Mouse (Mus musculus) cerebellum, adult (tissue): ENCODE data around the gene Klk1b3.
"Not testable (repeated sequence)": the region's sequence is repeated elsewhere in the genome, so short reads cannot be mapped to it uniquely, and the experiment has no call there.

Experiments used
- ATAC-seq: cut with Nextera tagmentation; 2 replicates; pipeline ENCODE4 v1.9.2; 2017; ENCODE audit warnings: mild to moderate bottlenecking, moderate library complexity, mixed read lengths; ENCODE audit not compliant: insufficient number of reproducible peaks, low FRiP score, low TSS enrichment

The Klk1b3 gene

DNA sequence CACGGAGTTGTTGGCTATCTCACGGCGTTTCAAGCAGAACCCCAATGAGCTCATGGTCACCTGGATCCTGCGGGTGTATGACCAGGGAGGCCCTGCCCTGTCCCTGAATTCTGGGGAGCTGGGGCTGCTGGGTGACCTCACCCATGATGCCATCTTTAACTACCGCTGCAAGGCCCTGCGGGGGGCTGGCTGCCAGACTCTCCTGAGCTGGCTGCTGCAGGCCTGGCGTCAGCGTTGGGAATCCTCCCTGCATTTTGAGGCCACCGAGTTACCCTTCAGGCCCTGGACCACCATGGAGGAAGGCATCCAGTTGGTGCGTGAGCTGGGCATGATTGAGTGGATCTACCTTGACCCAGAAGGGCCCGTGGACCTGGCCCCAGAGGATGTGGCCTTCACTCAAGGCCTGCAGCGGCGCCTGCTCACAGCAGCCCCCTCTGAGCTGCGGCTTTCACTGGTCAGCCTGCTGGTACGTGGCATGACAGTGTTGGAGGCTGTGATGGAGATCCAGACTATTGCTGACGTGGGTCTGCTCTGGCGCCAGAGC lies 52.8 kb downstream of the Klk1b3 start:
- ATAC-seq, result not testable (repeated sequence)
